Comparison of ENCODE assay signal across 9 mouse cellular contexts in the genomic region with DNA sequence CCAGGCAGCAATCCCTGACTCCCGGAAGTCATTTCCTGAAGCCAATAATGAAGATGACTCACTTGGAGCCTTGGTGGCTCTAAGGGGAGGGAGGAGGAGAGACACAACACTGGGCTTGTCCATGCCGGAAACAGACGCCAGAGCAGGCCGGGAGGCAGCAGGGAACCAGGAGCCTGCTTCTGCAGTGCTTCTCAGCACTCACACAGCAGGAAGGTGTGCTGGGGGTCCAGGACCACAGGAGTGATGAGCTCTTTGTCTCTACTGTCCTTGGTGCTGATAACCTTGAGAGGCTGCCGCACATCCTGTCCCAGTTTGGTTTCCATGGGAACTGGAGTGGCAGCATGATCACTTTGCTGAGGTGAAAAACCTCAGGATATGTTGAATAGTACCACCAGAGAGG. TPM values are rescaled to one million over a fixed set of nuclear protein-coding genes. Genes with fewer than 3 reads are reported as not detected.
DNase-seq lines count a peak whose midpoint lies in the region; ATAC-seq and TF ChIP-seq lines count a peak whose summit lies in the region.
"Had no signal": no experiment of that assay in that cellular context is flagged by ENCODE, and none has a peak within 500 bp of the region (broad histone marks: within the 10 kb centered on the region; RNA-seq: fewer than 3 reads in every experiment).

No protein-coding gene starts in this region.

- ATAC-seq in lung, embryonic 14.5 days (ENCODE audit: insufficient read depth), result no peak; the same call in 1 of the 2 replicates

- H3K9me3 ChIP-seq in lung, embryonic 14.5 days (ENCODE audit: low read depth, low read length), result no peaks in the 10 kb centered on the region
- H3K9me3 ChIP-seq: limb, embryonic 13.5 days had no signal

- H3K27me3 ChIP-seq in lung, embryonic 14.5 days (ENCODE audit: insufficient read depth, low read length), result no peaks in the 10 kb centered on the region
- no peaks in the 10 kb centered on the region for H3K27me3 ChIP-seq in thymus, adult 2 months (ENCODE audit: control insufficient read depth, insufficient read depth, low read length)
- H3K27me3 ChIP-seq: limb, embryonic 13.5 days had no signal

- H3K9ac ChIP-seq in lung, embryonic 14.5 days, result no peak overlapping the region
- H3K9ac ChIP-seq: limb, embryonic 13.5 days had no signal

- no peak overlapping the region for H3K27ac ChIP-seq in lung, embryonic 14.5 days (ENCODE audit: low read depth)
- no peak overlapping the region for H3K27ac ChIP-seq in thymus, adult 2 months (ENCODE audit: control insufficient read depth, insufficient read depth, low read length)
- H3K27ac ChIP-seq: limb, embryonic 13.5 days had no signal

- no peak for TF ChIP-seq POLR2A in thymus, adult 2 months (IDR thresholded peaks at IDR 0.05; ENCODE audit: control insufficient read depth, extremely low read depth, insufficient read depth, low read length, poor library complexity)

- no peak for TF ChIP-seq CTCF in lung, embryonic 14.5 days (IDR thresholded peaks at IDR 0.05; ENCODE audit: low read depth)
- no peak for TF ChIP-seq CTCF in thymus, adult 2 months (IDR thresholded peaks at IDR 0.05; ENCODE audit: borderline replicate concordance, control insufficient read depth, extremely low read depth, insufficient read depth, low read length, poor library complexity)

- DNase-seq in lung, embryonic 14.5 days, result peak; percentile 46
- no peak for DNase-seq in lung, postnatal 14 days
- peak; percentile 65 to 68 for DNase-seq in adrenal gland, postnatal 36 days
- DNase-seq in heart, adult 9 months (ENCODE audit: low spot score in 2 of 2), result peak; percentile 36 to 58
- DNase-seq in large intestine, adult 2 months (ENCODE audit: low read depth, low spot score), result peak; percentile 58
- no peak for DNase-seq in thymus, adult 2 months
- DNase-seq in left cerebral cortex, adult 18-20 months (ENCODE audit: low spot score in 2 of 2), result no peak
- DNase-seq in frontal cortex, postnatal 14 days (ENCODE audit: low spot score in 2 of 2), result no peak

- H3K4me3 ChIP-seq in lung, embryonic 14.5 days (ENCODE audit: low read depth, low read length), result no peak overlapping the region
- H3K4me3 ChIP-seq in thymus, adult 2 months (ENCODE audit: control insufficient read depth, insufficient read depth, low read length), result no peak overlapping the region
- H3K4me3 ChIP-seq: limb, embryonic 13.5 days had no signal

- WGBS in lung, embryonic 14.5 days, result 20% methylated on average over 5 of the region's 5 CpGs
- WGBS in large intestine, adult 2 months, result 17% methylated on average over 5 of the region's 5 CpGs
- WGBS in thymus, adult 2 months, result 82% methylated on average over 5 of the region's 5 CpGs

- H3K4me2 ChIP-seq in lung, embryonic 14.5 days, result no peak overlapping the region
- H3K4me2 ChIP-seq: limb, embryonic 13.5 days had no signal

- no peaks in the 10 kb centered on the region for H3K36me3 ChIP-seq in lung, embryonic 14.5 days (ENCODE audit: insufficient read depth)
- no peaks in the 10 kb centered on the region for H3K36me3 ChIP-seq in thymus, adult 2 months (ENCODE audit: control insufficient read depth, insufficient read depth, low read length)
- H3K36me3 ChIP-seq: limb, embryonic 13.5 days had no signal

- 0 out of 2 replicates have a peak, but pooled peaks cover 5% of the 10 kb centered on the region for H3K4me1 ChIP-seq in lung, embryonic 14.5 days (ENCODE audit: insufficient read depth)
- no peaks in the 10 kb centered on the region for H3K4me1 ChIP-seq in thymus, adult 2 months (replicated peaks; ENCODE audit: control insufficient read depth, insufficient read depth, low read length)
- H3K4me1 ChIP-seq: limb, embryonic 13.5 days had no signal

RNA-seq across cellular contexts. Expression of gene Kcnj5, which starts 51.5 kb away (rescaled TPM):
- polyA plus RNA-seq in lung, embryonic 14.5 days (2014; fragmentation: Nextera tagmentation; extraction: Ambion mirVana), result 0.32 and 0.99 TPM in 2 replicates
- 1 to 10 TPM in 1 of 2 experiments, under 1 TPM in 1; 0.36 to 1.1 TPM for total RNA-seq in adrenal gland, postnatal 36 days (2021)
- 0.21 and 0.30 TPM in 2 replicates for polyA plus RNA-seq in large intestine, adult 2 months (2012; rRNA removed)
- 0.45 and 1.4 TPM in 2 replicates for polyA plus RNA-seq in thymus, adult 2 months (2012; rRNA removed)
- total RNA-seq in left cerebral cortex, adult 18-20 months (2021), result under 1 TPM; 0.23 to 0.53 TPM

Comparison
In these comparisons a context has a peak if more than half of its experiments do, and no peak if none do; other contexts are left out.
1. DNase-seq: peak in lung, embryonic 14.5 days (single experiment), adrenal gland, postnatal 36 days (2 of 2), heart, adult 9 months (2 of 2) and large intestine, adult 2 months (single experiment); none in lung, postnatal 14 days (single experiment), thymus, adult 2 months (single experiment), left cerebral cortex, adult 18-20 months (0 of 2) and frontal cortex, postnatal 14 days (0 of 2).